Mouse (Mus musculus) forebrain, embryonic 14.5 days (tissue): ENCODE measurements at regions not wholly inside any gene's neighbourhood (a gene's known extent, or its start where the extent isn't known, plus 50 kb on each side); places are given as distances from the start of the nearest gene placed in this dataset.

Experiments used
- ATAC-seq: fragments of 200-750 bp; cut with Nextera tagmentation; 2 replicates; pipeline ENCODE4 v1.8.0; 2017; ENCODE audit warnings: mild to moderate bottlenecking, moderate library complexity
- DNase-seq: peaks from one replicate; pipeline ENCODE4 v3.0.0-alpha.2; 2015; ENCODE audit warnings: low spot score
- H3K27ac ChIP-seq: fragments of 300-500 bp; sonication (generic); 2 replicates; pipeline ENCODE4 v1.5.1; 2014; ENCODE audit warnings: low read depth, mild to moderate bottlenecking, control low read depth, low read length, moderate library complexity
- H3K27me3 ChIP-seq: fragments of 300-500 bp; sonication (generic); replicated peaks from 2 replicates; pipeline ENCODE4 v1.6.1; 2014; ENCODE audit warnings: low read length, control low read depth, mixed read lengths; ENCODE audit not compliant: control insufficient read depth, insufficient read depth
- H3K36me3 ChIP-seq: fragments of 300-500 bp; sonication (generic); 2 replicates; pipeline ENCODE4 v1.6.1; 2014; ENCODE audit warnings: low read length, control low read depth; ENCODE audit not compliant: control insufficient read depth, insufficient read depth
- H3K4me1 ChIP-seq: fragments of 300-500 bp; sonication (generic); 2 replicates; pipeline ENCODE4 v1.6.1; 2014; ENCODE audit warnings: antibody characterized with exemption, low read length, control low read depth; ENCODE audit not compliant: control insufficient read depth, insufficient read depth
- H3K4me2 ChIP-seq: fragments of 300-500 bp; sonication (generic); 2 replicates; pipeline ENCODE4 v1.6.1; 2014; ENCODE audit warnings: mild to moderate bottlenecking, control low read depth, low read length
- H3K4me3 ChIP-seq: fragments of 300-500 bp; sonication (generic); 2 replicates; pipeline ENCODE4 v1.5.1; 2014; ENCODE audit warnings: low read depth, low read length, control low read depth
- H3K9ac ChIP-seq: fragments of 300-500 bp; sonication (generic); 2 replicates; pipeline ENCODE4 v1.6.1; 2014; ENCODE audit warnings: mild to moderate bottlenecking, low read length, control low read depth, moderate library complexity
- H3K9me3 ChIP-seq: fragments of 300-500 bp; sonication (generic); replicated peaks from 2 replicates; pipeline ENCODE4 v1.6.1; 2016; ENCODE audit warnings: low read length, control low read depth, mixed read lengths; ENCODE audit not compliant: control insufficient read depth
- WGBS: fragments of 180-500 bp; shearing (Covaris S2); extraction: QIAGEN DNeasy Blood & Tissue Kit; methylation state at CpG from one replicate; pipeline ENCODE4 v1.1.7; 2014; 5-methylcytosine and 5-hydroxymethylcytosine counted together

DNA sequence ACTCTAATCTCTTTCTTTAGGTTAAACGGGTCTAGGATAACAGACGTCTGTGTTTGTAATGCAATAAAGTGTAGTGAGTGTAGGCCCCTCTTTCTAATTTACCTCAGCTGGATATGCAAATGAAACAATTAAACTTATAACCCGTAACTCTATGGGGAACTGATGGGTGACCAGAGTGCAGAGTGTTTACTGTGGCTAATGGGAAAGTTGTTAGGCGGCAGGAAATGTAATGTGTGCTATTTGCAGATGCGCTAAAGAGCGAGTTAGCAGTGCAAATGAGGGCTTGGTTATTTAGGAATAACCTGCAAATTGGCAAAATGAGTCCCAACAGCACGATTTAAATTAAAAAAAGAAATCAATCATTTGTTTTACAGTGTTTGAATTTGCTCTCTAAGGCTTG, 168.8 kb upstream of the Psmd7 start:
- H3K27ac ChIP-seq: no peak overlapping the region
- no peaks in the 10 kb centered on the region for H3K36me3 ChIP-seq
- H3K4me1 ChIP-seq: no peaks in the 10 kb centered on the region
- ATAC-seq: no peak
- no peaks in the 10 kb centered on the region for H3K27me3 ChIP-seq
- H3K9me3 ChIP-seq: no peaks in the 10 kb centered on the region
- DNase-seq: no peak
- H3K4me2 ChIP-seq: no peak overlapping the region
- no peak overlapping the region for H3K4me3 ChIP-seq
- no peak overlapping the region for H3K9ac ChIP-seq
- WGBS: 45% methylated on average over 7 of the region's 7 CpGs

DNA sequence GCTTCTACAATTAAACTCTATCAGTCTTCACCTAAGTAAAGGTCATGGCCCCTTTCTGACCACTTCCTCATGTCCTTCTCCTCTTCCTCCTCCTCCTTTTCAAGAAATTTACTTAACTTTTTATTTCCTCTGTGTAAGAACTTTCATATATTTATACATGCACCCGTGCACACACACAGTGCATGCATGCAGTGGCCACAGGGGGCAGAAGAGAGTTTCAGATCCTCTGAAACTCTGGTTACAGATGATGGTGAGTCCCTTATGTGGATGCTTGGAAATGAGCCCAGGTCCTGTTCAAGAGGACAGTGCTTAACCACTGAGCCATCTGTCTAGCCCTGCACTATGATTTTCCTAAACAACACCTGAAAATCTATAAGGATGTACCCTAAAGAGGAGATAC, 170.4 kb upstream of the Psmd7 start:
- ATAC-seq: no peak
- no peaks in the 10 kb centered on the region for H3K9me3 ChIP-seq

DNA sequence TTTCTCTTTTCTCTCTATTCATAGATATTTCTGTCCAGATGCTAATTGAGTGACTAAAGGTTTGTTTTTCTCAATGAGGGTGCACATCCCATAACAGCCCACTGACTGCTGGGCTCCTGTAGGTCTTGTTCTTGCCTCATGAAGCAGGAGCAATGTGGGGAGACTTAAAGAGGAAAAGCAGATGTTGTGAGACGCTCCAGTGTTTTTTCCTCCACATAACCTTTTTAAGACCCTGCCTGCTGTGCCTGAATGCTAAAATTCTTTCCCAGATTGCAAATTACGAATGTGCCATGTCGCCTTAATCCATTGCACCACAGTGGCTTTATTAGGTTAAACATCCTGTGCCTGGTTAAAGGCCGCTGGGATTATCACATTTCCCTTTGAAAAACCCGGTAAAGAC, 165.5 kb upstream of the Zfhx3 start:
- no peak overlapping the region for H3K9ac ChIP-seq
- H3K4me2 ChIP-seq: no peak overlapping the region
- no peaks in the 10 kb centered on the region for H3K27me3 ChIP-seq
- no peaks in the 10 kb centered on the region for H3K4me1 ChIP-seq
- ATAC-seq (no peak), DNase-seq (no peak)
- no peaks in the 10 kb centered on the region for H3K36me3 ChIP-seq
- WGBS: 3% methylated on average over 5 of the region's 5 CpGs
- H3K27ac ChIP-seq: no peak overlapping the region
- H3K4me3 ChIP-seq: no peak overlapping the region
- H3K9me3 ChIP-seq: no peaks in the 10 kb centered on the region

More for the DNA sequence above, 170.4 kb upstream of the Psmd7 start:
- WGBS: 79% methylated on average over 1 of the region's 1 CpGs
- H3K4me3 ChIP-seq: no peak overlapping the region
- DNase-seq: no peak
- H3K27ac ChIP-seq: no peak overlapping the region
- H3K36me3 ChIP-seq: no peaks in the 10 kb centered on the region
- H3K27me3 ChIP-seq: no peaks in the 10 kb centered on the region
- no peaks in the 10 kb centered on the region for H3K4me1 ChIP-seq
- no peak overlapping the region for H3K9ac ChIP-seq
- H3K4me2 ChIP-seq: no peak overlapping the region

DNA sequence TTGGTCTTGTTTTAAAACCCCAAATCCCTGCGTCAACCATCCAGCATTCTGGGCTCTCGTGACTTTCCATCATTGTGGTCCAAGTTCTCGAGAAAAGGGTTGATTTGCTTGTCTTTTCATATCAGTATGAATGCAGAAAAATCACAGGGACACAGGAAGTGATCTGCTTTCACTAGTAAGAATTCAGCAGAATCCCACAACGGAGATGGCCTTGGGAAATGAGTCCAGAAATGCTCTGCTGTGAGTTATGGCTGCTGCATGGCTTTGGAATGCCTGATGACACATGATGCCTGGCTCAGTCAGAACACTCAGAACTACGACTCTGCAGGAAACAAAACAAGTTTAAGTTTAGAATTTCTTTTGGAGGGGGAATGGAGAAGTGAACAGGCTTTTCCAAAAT, 156.7 kb upstream of the Zfhx3 start:
- no peak for ATAC-seq
- H3K4me3 ChIP-seq: no peak overlapping the region
- no peaks in the 10 kb centered on the region for H3K27me3 ChIP-seq
- H3K4me1 ChIP-seq: no peaks in the 10 kb centered on the region
- no peak overlapping the region for H3K27ac ChIP-seq
- no peak overlapping the region for H3K4me2 ChIP-seq
- no peak overlapping the region for H3K9ac ChIP-seq
- H3K36me3 ChIP-seq: no peaks in the 10 kb centered on the region
- DNase-seq: no peak
- no peaks in the 10 kb centered on the region for H3K9me3 ChIP-seq
- 83% methylated on average over 5 of the region's 5 CpGs for WGBS

DNA sequence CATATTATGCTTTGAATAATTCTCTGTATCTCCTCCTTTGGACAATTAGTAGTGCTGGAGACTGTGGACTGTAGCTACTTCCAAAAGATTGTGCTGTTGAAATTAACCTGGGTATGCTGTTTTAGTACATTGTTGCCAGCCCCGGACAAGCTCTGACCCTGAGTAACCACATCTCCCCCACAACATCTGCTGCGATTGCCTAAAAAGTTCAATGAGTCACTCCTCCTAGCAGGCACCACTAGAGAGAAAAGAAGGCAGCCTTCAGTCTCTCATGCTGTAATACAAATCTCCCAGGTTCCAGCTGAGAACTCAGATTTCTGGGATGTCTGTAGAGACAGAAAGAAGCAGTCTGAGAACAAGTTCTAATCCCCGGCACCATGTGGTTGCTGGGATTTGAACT, 150.2 kb upstream of the Zfhx3 start:
- Histone ChIP-seq H3K4me1 (no peaks in the 10 kb centered on the region), H3K9me3 (no peaks in the 10 kb centered on the region)

DNA sequence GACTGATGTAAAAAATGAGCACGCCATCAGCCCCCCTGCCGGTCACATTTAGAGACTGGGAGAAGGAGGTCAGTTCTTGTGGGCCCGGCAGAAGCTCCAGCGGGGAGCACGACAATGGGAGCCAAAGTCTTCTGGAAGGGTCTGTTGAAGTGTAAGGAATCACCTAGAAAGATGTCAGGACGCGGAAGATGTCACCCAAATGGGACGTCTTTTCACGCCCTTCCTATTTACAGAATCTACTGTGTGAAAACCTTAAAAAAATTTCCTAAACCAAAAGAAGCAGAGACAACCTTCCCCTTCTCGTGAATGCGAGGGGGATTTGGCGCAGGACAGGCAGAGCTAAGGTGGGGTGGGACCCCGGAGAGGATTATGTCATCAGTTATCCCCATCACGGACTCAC, 127.5 kb upstream of the Zfhx3 start:
- Histone ChIP-seq H3K4me2 (no peak overlapping the region), H3K9ac (no peak overlapping the region), H3K4me3 (no peak overlapping the region), H3K36me3 (no peaks in the 10 kb centered on the region), H3K27me3 (0 out of 2 replicates have a peak, but pooled peaks cover 3% of the 10 kb centered on the region), H3K27ac (no peak overlapping the region), H3K4me1 (peaks cover 7% of the 10 kb centered on the region), H3K9me3 (no peaks in the 10 kb centered on the region)
- ATAC-seq (no peak), DNase-seq (no peak)
- WGBS: 59% methylated on average over 14 of the region's 14 CpGs

More for the DNA sequence above, 150.2 kb upstream of the Zfhx3 start:
- ATAC-seq: no peak
- no peak overlapping the region for H3K4me3 ChIP-seq
- no peak for DNase-seq
- no peak overlapping the region for H3K27ac ChIP-seq
- WGBS: 91% methylated on average over 3 of the region's 3 CpGs
- H3K27me3 ChIP-seq: no peaks in the 10 kb centered on the region
- H3K36me3 ChIP-seq: no peaks in the 10 kb centered on the region
- H3K4me2 ChIP-seq: no peak overlapping the region
- no peak overlapping the region for H3K9ac ChIP-seq

DNA sequence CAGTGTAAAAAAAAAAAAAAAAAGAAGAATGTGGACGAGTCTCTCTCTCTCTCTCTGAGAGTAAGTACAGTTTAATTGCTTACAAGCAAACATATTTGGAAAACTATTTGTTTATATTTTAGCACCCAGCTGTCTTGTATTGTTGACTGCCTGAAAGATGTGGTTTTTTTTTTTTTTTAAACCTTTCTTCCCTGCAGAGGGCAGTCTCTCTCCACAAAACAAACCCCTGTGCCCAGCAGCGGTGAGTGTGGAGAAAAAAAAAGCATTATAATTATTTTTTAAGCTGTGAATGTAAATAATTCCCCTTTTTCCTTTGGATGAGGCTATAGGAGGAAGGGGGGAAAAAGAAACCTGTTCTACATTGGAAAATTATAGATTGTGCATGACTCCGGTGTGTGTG, 126.7 kb upstream of the Zfhx3 start:
- DNase-seq (peak; percentile 74), ATAC-seq (no peak)
- Histone ChIP-seq H3K36me3 (no peaks in the 10 kb centered on the region), H3K9me3 (no peaks in the 10 kb centered on the region), H3K4me2 (no peak overlapping the region), H3K27ac (0 out of 2 replicates have a peak overlapping the region, but pooled peaks have one; percentile 39), H3K9ac (no peak overlapping the region), H3K4me3 (no peak overlapping the region), H3K27me3 (0 out of 2 replicates have a peak, but pooled peaks cover 3% of the 10 kb centered on the region), H3K4me1 (peaks cover 13% of the 10 kb centered on the region)
- 35% methylated on average over 3 of the region's 3 CpGs for WGBS

DNA sequence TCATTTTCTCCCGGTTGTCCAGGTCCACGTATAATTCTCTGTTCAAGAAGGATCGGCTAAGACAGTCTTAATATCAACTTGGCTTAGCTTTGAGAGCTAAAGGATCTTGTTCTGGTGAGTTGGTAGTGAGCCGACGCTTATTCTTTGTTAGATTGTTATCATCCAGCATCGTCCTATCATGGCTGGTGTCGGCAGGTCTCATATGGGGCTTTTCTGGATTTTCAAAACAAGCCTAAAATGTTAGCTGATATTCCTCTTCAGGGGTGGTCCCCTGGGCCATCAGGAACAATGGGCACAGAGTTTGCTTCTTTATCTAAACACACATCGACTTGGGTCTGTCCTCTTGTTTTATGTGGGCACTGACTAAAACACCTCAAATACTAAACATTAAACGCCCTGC, 124.6 kb upstream of the Zfhx3 start:
- no peaks in the 10 kb centered on the region for H3K9me3 ChIP-seq
- no peak overlapping the region for H3K9ac ChIP-seq
- H3K4me1 ChIP-seq: peaks cover 13% of the 10 kb centered on the region
- DNase-seq (no peak), ATAC-seq (no peak)
- no peak overlapping the region for H3K27ac ChIP-seq
- WGBS: 91% methylated on average over 9 of the region's 9 CpGs
- H3K27me3 ChIP-seq: 0 out of 2 replicates have a peak, but pooled peaks cover 3% of the 10 kb centered on the region
- no peaks in the 10 kb centered on the region for H3K36me3 ChIP-seq
- H3K4me2 ChIP-seq: no peak overlapping the region
- no peak overlapping the region for H3K4me3 ChIP-seq

DNA sequence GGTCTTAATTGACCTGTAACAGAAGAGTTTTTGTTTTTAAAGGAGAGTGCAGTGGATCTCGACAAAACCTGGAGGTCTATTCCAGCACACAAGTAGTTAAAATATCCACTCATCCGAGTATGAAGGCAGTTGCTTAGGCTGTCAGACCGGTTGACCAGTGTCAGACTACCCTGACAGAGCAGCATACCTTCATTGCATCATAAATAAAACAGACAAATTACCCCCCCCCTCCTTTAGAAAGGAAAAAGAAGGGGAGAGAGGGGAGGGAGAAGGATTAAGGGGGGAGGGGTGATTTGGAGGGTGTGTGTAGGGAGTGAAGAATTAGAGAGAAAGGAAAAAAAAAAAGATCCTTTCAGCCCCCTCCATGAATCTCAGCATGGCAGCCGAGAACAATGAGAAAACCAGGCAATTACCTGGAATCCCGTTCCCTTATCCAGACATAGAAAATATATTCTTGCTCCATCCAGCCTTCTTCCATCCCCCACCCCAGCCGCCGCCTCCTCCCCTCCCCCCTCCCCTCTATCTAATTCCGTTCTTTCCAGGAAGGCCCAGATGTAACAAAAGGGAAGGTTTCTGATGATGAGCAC, 122.2 kb upstream of the Zfhx3 start:
- peak; percentile 62 for DNase-seq
- ATAC-seq: no peak
- Histone ChIP-seq H3K4me2 (peak overlapping the region; percentile 26; the same call in 1 of the 2 replicates), H3K27ac (no peak overlapping the region; the same call in 1 of the 2 replicates), H3K27me3 (peaks cover 3% of the 10 kb centered on the region; the same call in 1 of the 2 replicates), H3K4me3 (no peak overlapping the region), H3K4me1 (peaks cover 21% of the 10 kb centered on the region), H3K9me3 (no peaks in the 10 kb centered on the region), H3K36me3 (no peaks in the 10 kb centered on the region), H3K9ac (peak overlapping the region; percentile 29; the same call in 1 of the 2 replicates)
- 1% methylated on average over 8 of the region's 8 CpGs for WGBS
